Comparison of ENCODE assay signal across 8 mouse cellular contexts in the genomic region with DNA sequence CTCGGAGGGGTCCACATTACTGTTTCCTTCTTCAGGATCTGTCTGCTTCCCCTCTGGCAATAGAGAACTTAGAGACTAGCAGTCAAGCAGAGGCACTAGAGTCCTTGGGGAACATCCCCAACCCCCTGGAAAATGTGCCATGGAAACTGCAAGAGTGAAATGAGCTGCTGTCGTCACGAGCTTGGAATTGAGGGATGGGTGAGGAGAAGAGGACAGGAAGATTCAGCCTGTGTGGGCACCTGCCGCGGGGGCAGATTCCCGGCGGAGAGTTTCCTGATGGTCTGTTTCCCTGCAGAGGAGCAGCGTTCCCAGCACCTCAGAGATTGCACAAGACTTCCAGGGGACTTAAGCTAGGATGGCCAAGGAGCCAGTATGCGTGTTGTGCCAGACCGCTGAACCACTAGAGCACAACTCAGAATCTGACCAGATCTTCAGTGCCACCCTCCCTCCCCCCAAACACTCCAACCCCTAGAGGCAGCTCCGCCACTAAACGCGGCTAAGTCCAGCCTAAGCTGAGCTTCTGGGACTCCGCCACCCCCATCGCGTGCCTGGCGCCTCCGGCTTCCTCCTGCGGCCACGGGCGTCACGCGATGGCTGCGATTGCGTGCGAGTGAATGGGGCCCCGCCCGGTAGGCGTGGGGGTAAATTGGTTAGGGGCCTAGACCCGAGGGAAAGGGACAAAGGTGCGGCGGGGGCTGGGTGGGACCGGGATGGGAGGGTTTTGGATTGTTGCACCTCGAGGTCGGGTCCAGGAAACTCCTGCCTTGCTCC. TPM values are rescaled to one million over a fixed set of nuclear protein-coding genes. Genes with fewer than 3 reads are reported as not detected.
DNase-seq lines count a peak whose midpoint lies in the region; ATAC-seq lines count a peak whose summit lies in the region.

No protein-coding gene starts in this region.

- H3K27ac ChIP-seq in hindbrain, embryonic 12.5 days, result no peak overlapping the region

- H3K9ac ChIP-seq in hindbrain, embryonic 12.5 days, result peak overlapping the region; percentile 75

- H3K4me3 ChIP-seq in hindbrain, embryonic 12.5 days, result peak overlapping the region; percentile 49

- H3K9me3 ChIP-seq in hindbrain, embryonic 12.5 days (replicated peaks), result no peaks in the 10 kb centered on the region

- no peaks in the 10 kb centered on the region for H3K36me3 ChIP-seq in hindbrain, embryonic 12.5 days

- 5% methylated on average over 35 of the region's 35 CpGs for WGBS in hindbrain, embryonic 12.5 days

- peak; percentile 74 to 85 for DNase-seq in adrenal gland, postnatal 36 days
- DNase-seq in frontal cortex, postnatal 10 days (ENCODE audit: low spot score in 2 of 2), result peak; percentile 9 to 36
- DNase-seq in layer of hippocampus, postnatal 25 days (ENCODE audit: extremely low spot score in 1 of 2, low spot score in 1 of 2), result peak; percentile 21 to 22
- peak; percentile 62 for DNase-seq in lung, postnatal 25 days (ENCODE audit: low spot score)
- peak; percentile 12 for DNase-seq in ovary, postnatal 10 days (ENCODE audit: low spot score)
- DNase-seq in thymus, postnatal 36 days, result peak; percentile 17 to 35

- H3K27me3 ChIP-seq in hindbrain, embryonic 12.5 days, result no peaks in the 10 kb centered on the region; the same call in 1 of the 2 replicates

- peak overlapping the region; percentile 94 for H3K4me2 ChIP-seq in hindbrain, embryonic 12.5 days (replicated peaks)

- peak; percentile 74 for ATAC-seq in CD4-positive, CD25-positive, alpha-beta regulatory T cell, adult 4 months
- ATAC-seq in hindbrain, embryonic 12.5 days (ENCODE audit: low FRiP score), result peak; percentile 79

- H3K4me1 ChIP-seq in hindbrain, embryonic 12.5 days, result peaks cover 9% of the 10 kb centered on the region

RNA-seq across cellular contexts. Expression of a gene that starts 32.5 kb away (rescaled TPM):
- under 1 TPM; 0.15 to 0.16 TPM for polyA plus RNA-seq in CD4-positive, CD25-positive, alpha-beta regulatory T cell, adult 4 months (2017; shearing (Covaris generic))
- total RNA-seq in adrenal gland, postnatal 36 days (2021), result 1 to 10 TPM in 1 of 2 experiments, under 1 TPM in 1; 0.89 to 1.3 TPM
- 1.2 and 2.1 TPM in 2 replicates for polyA plus RNA-seq in hindbrain, embryonic 12.5 days (2016; fragmentation: Nextera tagmentation; extraction: Ambion mirVana)
- total RNA-seq in layer of hippocampus, postnatal 25 days (2021), result 1 to 10 TPM in 1 of 2 experiments, under 1 TPM in 1; 0.84 to 2.2 TPM

RNA-seq across cellular contexts. Expression of a gene that starts 51.1 kb away (rescaled TPM):
- polyA plus RNA-seq in CD4-positive, CD25-positive, alpha-beta regulatory T cell, adult 4 months (2017; shearing (Covaris generic)), result 10 to 100 TPM; 76.7 to 77.9 TPM
- 10 to 100 TPM; 60.9 to 67.5 TPM for total RNA-seq in adrenal gland, postnatal 36 days (2021)
- polyA plus RNA-seq in hindbrain, embryonic 12.5 days (2016; fragmentation: Nextera tagmentation; extraction: Ambion mirVana), result 76.7 and 79.2 TPM in 2 replicates
- total RNA-seq in layer of hippocampus, postnatal 25 days (2021), result 10 to 100 TPM; 70.8 to 76.7 TPM

RNA-seq across cellular contexts. Expression of a gene that starts 57.7 kb away (rescaled TPM):
- polyA plus RNA-seq in CD4-positive, CD25-positive, alpha-beta regulatory T cell, adult 4 months (2017; shearing (Covaris generic)), result 100 to 1,000 TPM; 172 to 177 TPM
- 100 to 1,000 TPM; 133 to 173 TPM for total RNA-seq in adrenal gland, postnatal 36 days (2021)
- polyA plus RNA-seq in hindbrain, embryonic 12.5 days (2016; fragmentation: Nextera tagmentation; extraction: Ambion mirVana), result 107 and 112 TPM in 2 replicates
- 10 to 100 TPM; 68.5 to 78.2 TPM for total RNA-seq in layer of hippocampus, postnatal 25 days (2021)

Comparison
In these comparisons a context has a peak if more than half of its experiments do, and no peak if none do; other contexts are left out.
1. DNase-seq: peak in every context shown above with its lines; median percentile 80 in adrenal gland, postnatal 36 days; 62 in lung, postnatal 25 days; 26 in thymus, postnatal 36 days; 22 in frontal cortex, postnatal 10 days; 22 in layer of hippocampus, postnatal 25 days; 12 in ovary, postnatal 10 days.